Mouse (Mus musculus): Measurements from ENCODE around the gene Lect2. TPM values are rescaled to one million over a fixed set of nuclear protein-coding genes. Genes with fewer than 3 reads are reported as not detected.

Gene Lect2
- polyA plus RNA-seq, 1 experiment from 2014 or later: not detected

GRCm38 (mm10) chr13:56506871-56507496 lies 41.3 kb downstream of the Lect2 start:
- H3K4me3 ChIP-seq (ENCODE audit: inconsistent target): no peak overlapping the region
- no peaks in the 10 kb centered on the region for H3K36me3 ChIP-seq (ENCODE audit: inconsistent target)
- no peak overlapping the region for H3K27ac ChIP-seq
- H3K79me2 ChIP-seq (ENCODE audit: inconsistent target): no peaks in the 10 kb centered on the region
- 31% methylated on average over 6 of the region's 6 CpGs for WGBS (ENCODE audit: missing documents)

- H3K4me3 ChIP-seq (ENCODE audit: inconsistent target): no peak overlapping the region
- no peaks in the 10 kb centered on the region for H3K36me3 ChIP-seq (ENCODE audit: inconsistent target)
- H3K79me2 ChIP-seq (ENCODE audit: inconsistent target): no peaks in the 10 kb centered on the region
- 30% methylated on average over 6 of the region's 6 CpGs for WGBS (ENCODE audit: missing documents)
- H3K27ac ChIP-seq: no peak overlapping the region
These were observed 46.4 kb downstream of the Lect2 start for GRCm38 (mm10) chr13:56501866-56502420.

GRCm38 (mm10) chr13:56500636-56501035 lies 47.7 kb downstream of the Lect2 start:
- Histone ChIP-seq H3K27ac (no peak overlapping the region), H3K79me2 (ENCODE audit: inconsistent target) (no peaks in the 10 kb centered on the region), H3K36me3 (ENCODE audit: inconsistent target) (no peaks in the 10 kb centered on the region), H3K4me3 (ENCODE audit: inconsistent target) (no peak overlapping the region)
- WGBS (ENCODE audit: missing documents): 89% methylated on average over 8 of the region's 8 CpGs

- no peak overlapping the region for H3K4me3 ChIP-seq (ENCODE audit: inconsistent target)
- no peak overlapping the region for H3K27ac ChIP-seq
- no peaks in the 10 kb centered on the region for H3K79me2 ChIP-seq (ENCODE audit: inconsistent target)
- H3K36me3 ChIP-seq (ENCODE audit: inconsistent target): no peaks in the 10 kb centered on the region
- WGBS (ENCODE audit: missing documents): 82% methylated on average over 3 of the region's 3 CpGs
These were observed 48.2 kb downstream of the Lect2 start for GRCm38 (mm10) chr13:56500132-56500531.

- H3K4me3 ChIP-seq (ENCODE audit: inconsistent target): no peak overlapping the region
- H3K79me2 ChIP-seq (ENCODE audit: inconsistent target): no peaks in the 10 kb centered on the region
- WGBS (ENCODE audit: missing documents): 92% methylated on average over 3 of the region's 3 CpGs
- H3K27ac ChIP-seq: no peak overlapping the region
- no peaks in the 10 kb centered on the region for H3K36me3 ChIP-seq (ENCODE audit: inconsistent target)
These were observed 53.9 kb downstream of the Lect2 start for GRCm38 (mm10) chr13:56494440-56494839.

Other genes starting within 250 kb of the Lect2 start
- gene Gm3045, start 121.9 kb downstream of the Lect2 start, polyA plus RNA-seq (2018): not detected in 3 replicates
- gene Slc25a48, start 110.1 kb downstream of the Lect2 start, polyA plus RNA-seq (2018): not detected in 3 replicates
- not detected in 3 replicates for gene Il9, start 66.3 kb downstream of the Lect2 start, polyA plus RNA-seq (2018)
- gene Fbxl21, start 26.0 kb downstream of the Lect2 start, polyA plus RNA-seq (2018): 0.55 to 0.82 TPM (median 0.63 TPM) in 3 replicates
- 9.3 to 47.2 TPM (median 39.5 TPM) in 3 replicates for gene Tgfbi, start 61.0 kb upstream of the Lect2 start, polyA plus RNA-seq (2018)
- 5.5 to 6.8 TPM (median 6.2 TPM) in 3 replicates for gene Smad5, start 154.5 kb upstream of the Lect2 start, polyA plus RNA-seq (2018)
- gene Gm45623, start 205.3 kb upstream of the Lect2 start, polyA plus RNA-seq (2018): not detected in 3 replicates